In the genomic region with DNA sequence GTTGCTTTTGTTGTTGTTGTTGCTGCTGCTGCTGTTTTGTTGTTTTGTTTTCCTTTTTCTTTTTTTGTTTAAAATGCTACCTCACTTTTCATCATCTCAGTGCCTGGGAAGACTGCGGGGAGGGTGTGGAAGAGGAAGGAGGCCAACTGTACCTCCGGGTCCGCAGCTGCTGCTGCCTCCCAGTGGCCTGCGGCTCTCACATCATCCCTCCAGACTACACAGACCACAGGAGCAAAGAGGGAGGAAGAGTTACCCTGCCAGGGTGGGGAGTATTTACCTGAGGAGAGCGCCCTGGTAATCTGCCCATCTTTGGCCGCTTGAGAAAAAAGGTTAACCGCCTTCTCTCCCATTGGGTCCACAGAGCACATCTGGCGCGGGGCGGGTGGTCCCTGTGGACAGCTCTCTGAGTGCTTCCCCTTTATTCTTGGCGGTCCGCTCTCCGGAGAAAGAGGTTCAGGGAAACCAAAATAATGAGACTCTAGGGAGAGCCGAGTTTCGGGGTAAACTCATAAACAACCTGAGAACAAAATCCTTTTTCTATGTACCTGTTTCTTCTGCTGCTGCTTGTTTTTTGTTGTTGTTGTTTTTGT, we compare ENCODE assay signal across 8 mouse cellular contexts. TPM values are rescaled to one million over a fixed set of nuclear protein-coding genes. Genes with fewer than 3 reads are reported as not detected.
DNase-seq lines count a peak whose midpoint lies in the region; ATAC-seq and TF ChIP-seq lines count a peak whose summit lies in the region.

No protein-coding gene starts in this region.

- H3ac ChIP-seq in C2C12 (ENCODE audit: control insufficient read depth, insufficient read length, low read depth), result no peak overlapping the region

- peak overlapping the region; percentile 48 for H3K4me3 ChIP-seq in gastrocnemius, adult 2 months
- no peak overlapping the region for H3K4me3 ChIP-seq in C2C12 (ENCODE audit: insufficient read depth, poor library complexity, severe bottlenecking)

- DNase-seq in gastrocnemius, adult 2 months, result peak; percentile 62
- DNase-seq in gastrocnemius, postnatal 25 days, result no peak
- DNase-seq in kidney, postnatal 4 days, result peak; percentile 54 to 64
- no peak for DNase-seq in T-cell, adult 2 months (ENCODE audit: low spot score)
- no peak for DNase-seq in yolk sac, embryonic 10.5 days (ENCODE audit: low spot score)

- H3K36me3 ChIP-seq in C2C12 (ENCODE audit: control insufficient read depth, insufficient read depth), result no peaks in the 10 kb centered on the region

- peak; percentile 54 for TF ChIP-seq CTCF in gastrocnemius, adult 2 months (IDR thresholded peaks at IDR 0.05)
- TF ChIP-seq CTCF in C2C12 (IDR thresholded peaks at IDR 0.05; ENCODE audit: control insufficient read depth, insufficient read depth, insufficient read length), result peak; percentile 30

- H3K27ac ChIP-seq in gastrocnemius, adult 2 months, result peak overlapping the region; percentile 56

- intact Hi-C loops in gastrocnemius, adult 2 months (cut with DNase I), result loop anchor here (5.0 kb wide), 1 partner anchor 35 kb away; no protein-coding TSS in a partner anchor

- H3K79me3 ChIP-seq in C2C12 (ENCODE audit: low read depth), result no peaks in the 10 kb centered on the region

- no peaks in the 10 kb centered on the region for H3K27me3 ChIP-seq in C2C12 (ENCODE audit: control insufficient read depth, insufficient read depth, insufficient read length)

- no peaks in the 10 kb centered on the region for H3K79me2 ChIP-seq in C2C12 (ENCODE audit: control insufficient read depth, insufficient read depth)

- ATAC-seq in erythroblast, adult 5-6 weeks (replicated peaks; ENCODE audit: low FRiP score, poor library complexity, severe bottlenecking), result peak; percentile 55
- ATAC-seq in neutrophil, adult 5-6 weeks (ENCODE audit: extremely low read depth, insufficient number of reproducible peaks, low FRiP score, poor library complexity, severe bottlenecking), result peak; percentile 77

TF ChIP-seq in C2C12, 6 proteins besides CTCF, POLR2A, EP300 and RAD21:
- TF ChIP-seq MYOG (IDR thresholded peaks at IDR 0.05; ENCODE audit: control insufficient read depth, extremely low read depth, insufficient read length) (no peak), USF1 (IDR thresholded peaks at IDR 0.05; ENCODE audit: low read depth) (no peak), MAX (IDR thresholded peaks at IDR 0.05) (no peak), FOSL1 (IDR thresholded peaks at IDR 0.05; ENCODE audit: insufficient read depth, low read length, poor library complexity, severe bottlenecking) (no peak), MYOD1 (IDR thresholded peaks at IDR 0.05; ENCODE audit: control insufficient read depth, insufficient read length, low read depth) (no peak), CEBPB (IDR thresholded peaks at IDR 0.05; ENCODE audit: low read depth) (no peak)
TF ChIP-seq in C2C12: peak in this region for 0.

RNA-seq across cellular contexts. Expression of gene Srsf3, which starts 10.1 kb away (rescaled TPM):
- total RNA-seq in gastrocnemius, adult 2 months (2021), result 10 to 100 TPM; 38.8 to 55.6 TPM
- total RNA-seq in gastrocnemius, postnatal 25 days (2021), result 10 to 100 TPM; 36.4 to 48.2 TPM
- 235 TPM for polyA plus RNA-seq in C2C12 (2012; fragmentation: generic; extraction: Trizol)
- total RNA-seq in erythroblast, adult 5-6 weeks (2015; ENCODE audit: low replicate concordance), result 154 and 174 TPM in 2 replicates
- 208 and 211 TPM in 2 replicates for total RNA-seq in erythroblast, adult 5-6 weeks (2017; ENCODE audit: low replicate concordance)
- total RNA-seq in neutrophil, adult 5-6 weeks (2017), result 576 and 624 TPM in 2 replicates

RNA-seq across cellular contexts. Expression of gene Stk38, which starts 14.5 kb away (rescaled TPM):
- 10 to 100 TPM; 26.9 to 29.2 TPM for total RNA-seq in gastrocnemius, adult 2 months (2021)
- 10 to 100 TPM; 25.2 to 26.4 TPM for total RNA-seq in gastrocnemius, postnatal 25 days (2021)
- 19.2 TPM for polyA plus RNA-seq in C2C12 (2012; fragmentation: generic; extraction: Trizol)
- total RNA-seq in erythroblast, adult 5-6 weeks (2015; ENCODE audit: low replicate concordance), result 34.9 and 93.6 TPM in 2 replicates
- total RNA-seq in erythroblast, adult 5-6 weeks (2017; ENCODE audit: low replicate concordance), result 47.2 and 57.4 TPM in 2 replicates
- 394 and 412 TPM in 2 replicates for total RNA-seq in neutrophil, adult 5-6 weeks (2017)

Comparison
In these comparisons a context has a peak if more than half of its experiments do, and no peak if none do; other contexts are left out.
1. DNase-seq: peak in gastrocnemius, adult 2 months (single experiment) and kidney, postnatal 4 days (2 of 2); none in gastrocnemius, postnatal 25 days (single experiment), T-cell, adult 2 months (single experiment) and yolk sac, embryonic 10.5 days (single experiment).